Mouse (Mus musculus): Measurements from ENCODE around the gene Mctp2. TPM values are rescaled to one million over a fixed set of nuclear protein-coding genes. Genes with fewer than 3 reads are reported as not detected.

Gene Mctp2
- polyA plus RNA-seq, 1 experiment from 2014 or later, result 1.4 TPM

DNA sequence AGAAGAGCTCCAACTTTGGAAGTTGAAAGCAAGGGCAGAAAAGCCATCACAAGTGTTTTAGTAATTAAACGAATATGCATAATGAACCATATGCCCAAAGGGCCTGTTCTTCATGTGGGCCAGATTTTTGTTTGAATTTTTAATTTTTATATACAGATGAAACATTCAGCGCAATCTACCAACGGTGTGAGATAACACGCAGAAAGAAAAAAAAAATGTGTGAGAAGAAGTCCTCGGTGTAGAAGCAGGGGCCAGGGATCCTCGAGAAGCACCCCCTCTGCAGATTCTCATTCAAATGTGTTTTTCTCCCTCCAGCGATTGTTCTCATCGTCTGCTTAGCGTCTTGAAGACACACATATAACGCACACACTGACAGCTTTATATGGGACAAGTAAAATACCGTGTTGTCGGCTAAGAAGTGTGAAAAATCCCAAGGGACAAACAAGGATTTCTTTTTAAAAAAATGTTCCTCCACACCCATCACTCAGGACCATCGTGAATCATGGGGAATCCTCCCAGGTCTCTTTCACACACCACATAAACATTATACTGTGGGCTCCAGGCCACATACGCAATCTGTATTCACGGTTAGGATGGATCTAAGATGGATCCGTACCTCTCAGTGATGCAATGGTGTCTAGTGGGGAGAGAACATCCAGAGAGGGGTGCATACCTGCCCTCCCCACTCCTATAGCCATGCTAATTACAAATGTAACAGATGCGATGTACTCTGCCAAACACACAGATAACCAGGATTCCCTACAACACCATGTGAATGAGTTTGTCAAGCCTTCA, 160.5 kb downstream of the Mctp2 start:
- no peaks in the 10 kb centered on the region for H3K27me3 ChIP-seq (replicated peaks; ENCODE audit: control insufficient read depth, insufficient read depth, low read length)
- no peaks in the 10 kb centered on the region for H3K4me1 ChIP-seq (ENCODE audit: control insufficient read depth, insufficient read depth, low read length)
- no peak for DNase-seq (ENCODE audit: low spot score)
- ATAC-seq (ENCODE audit: low read depth), result no peak
- H3K36me3 ChIP-seq (ENCODE audit: control insufficient read depth, insufficient read depth, low read length), result no peaks in the 10 kb centered on the region
- H3K9me3 ChIP-seq (ENCODE audit: control insufficient read depth, low read length), result no peaks in the 10 kb centered on the region
- WGBS, result 73% methylated on average over 17 of the region's 17 CpGs
- H3K27ac ChIP-seq (replicated peaks; ENCODE audit: low read depth, low read length), result no peak overlapping the region
- H3K9ac ChIP-seq (ENCODE audit: low read depth, low read length), result no peak overlapping the region
- H3K4me3 ChIP-seq (ENCODE audit: low read depth, low read length), result no peak overlapping the region
- H3K4me2 ChIP-seq (ENCODE audit: low read depth, low read length), result no peak overlapping the region

DNA sequence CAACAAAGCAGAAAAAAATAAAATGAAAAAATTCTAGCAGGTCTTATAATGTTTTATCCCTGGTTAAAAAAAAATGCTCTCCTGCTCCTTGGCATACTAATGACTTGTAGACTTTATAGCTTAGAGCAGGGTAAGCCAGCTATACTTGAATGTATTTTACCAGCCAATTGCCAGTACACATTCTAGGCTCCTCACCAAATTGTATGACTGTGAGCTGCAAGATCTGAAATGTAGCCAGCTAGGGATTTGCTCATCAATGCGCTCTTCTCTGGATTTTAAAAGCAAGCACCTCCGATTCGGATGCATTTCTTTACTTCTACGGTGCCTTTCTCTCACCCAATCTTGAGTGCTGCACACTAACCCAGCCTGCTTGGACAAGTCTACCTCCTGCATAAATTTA, 167.7 kb downstream of the Mctp2 start:
- no peak overlapping the region for H3K9ac ChIP-seq (ENCODE audit: low read depth, low read length)
- H3K4me2 ChIP-seq (ENCODE audit: low read depth, low read length), result no peak overlapping the region
- no peaks in the 10 kb centered on the region for H3K36me3 ChIP-seq (ENCODE audit: control insufficient read depth, insufficient read depth, low read length)
- no peaks in the 10 kb centered on the region for H3K9me3 ChIP-seq (ENCODE audit: control insufficient read depth, low read length)
- no peak overlapping the region for H3K27ac ChIP-seq (replicated peaks; ENCODE audit: low read depth, low read length)
- WGBS, result 93% methylated on average over 4 of the region's 4 CpGs
- H3K4me3 ChIP-seq (ENCODE audit: low read depth, low read length), result no peak overlapping the region
- ATAC-seq (ENCODE audit: low read depth), result no peak
- H3K27me3 ChIP-seq (replicated peaks; ENCODE audit: control insufficient read depth, insufficient read depth, low read length), result no peaks in the 10 kb centered on the region
- DNase-seq (ENCODE audit: low spot score), result no peak
- H3K4me1 ChIP-seq (ENCODE audit: control insufficient read depth, insufficient read depth, low read length), result no peaks in the 10 kb centered on the region

DNA sequence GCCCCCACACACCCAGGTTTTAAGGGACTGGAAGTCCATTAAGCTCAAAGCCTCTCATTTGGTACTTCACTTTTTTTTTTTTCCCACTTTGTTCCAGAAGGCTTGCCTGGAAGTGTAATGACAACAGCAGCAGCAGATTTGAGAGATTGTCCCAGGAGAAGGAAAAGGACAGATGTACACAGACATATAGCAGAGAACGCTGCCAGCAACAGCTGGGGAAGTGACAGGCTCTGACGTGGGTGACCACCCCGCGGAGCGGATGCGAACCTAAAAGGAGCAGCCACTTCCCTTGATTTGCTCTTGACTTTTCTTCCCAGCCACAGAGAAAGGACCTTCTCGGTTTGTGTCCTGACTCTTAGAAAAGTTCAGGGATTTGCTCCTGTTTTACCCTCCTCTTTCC, 185.4 kb downstream of the Mctp2 start:
- ATAC-seq (ENCODE audit: low read depth), result no peak

DNA sequence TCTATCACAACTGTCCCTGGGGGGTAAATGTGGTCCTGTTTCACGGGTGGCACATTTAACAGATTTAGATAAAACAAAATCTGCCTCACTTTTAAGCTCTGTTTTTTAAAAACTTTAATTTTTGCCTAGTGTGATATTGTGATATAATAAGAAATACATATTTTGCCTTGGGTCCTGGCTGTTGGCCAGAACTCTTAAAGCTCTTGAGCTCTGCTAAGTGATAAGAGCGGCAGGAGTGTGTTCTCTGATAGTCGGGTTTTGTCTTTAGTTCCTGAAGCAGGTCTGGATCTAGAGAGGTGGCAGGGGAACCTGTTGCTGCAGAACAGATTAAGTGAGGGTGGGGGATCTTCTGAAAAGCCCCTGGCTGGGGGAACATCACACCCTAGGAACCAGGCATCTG, 186.7 kb downstream of the Mctp2 start:
- WGBS, result 73% methylated on average over 3 of the region's 3 CpGs

More for the DNA sequence above, 185.4 kb downstream of the Mctp2 start:
- DNase-seq (ENCODE audit: low spot score), result peak; percentile 34
- no peak overlapping the region for H3K4me3 ChIP-seq (ENCODE audit: low read depth, low read length)
- H3K36me3 ChIP-seq (ENCODE audit: control insufficient read depth, insufficient read depth, low read length), result no peaks in the 10 kb centered on the region
- no peak overlapping the region for H3K27ac ChIP-seq (replicated peaks; ENCODE audit: low read depth, low read length)
- no peaks in the 10 kb centered on the region for H3K9me3 ChIP-seq (ENCODE audit: control insufficient read depth, low read length)
- no peak overlapping the region for H3K9ac ChIP-seq (ENCODE audit: low read depth, low read length)
- H3K4me1 ChIP-seq (ENCODE audit: control insufficient read depth, insufficient read depth, low read length), result no peaks in the 10 kb centered on the region
- WGBS, result 54% methylated on average over 7 of the region's 7 CpGs
- H3K27me3 ChIP-seq (replicated peaks; ENCODE audit: control insufficient read depth, insufficient read depth, low read length), result no peaks in the 10 kb centered on the region
- H3K4me2 ChIP-seq (ENCODE audit: low read depth, low read length), result no peak overlapping the region

DNA sequence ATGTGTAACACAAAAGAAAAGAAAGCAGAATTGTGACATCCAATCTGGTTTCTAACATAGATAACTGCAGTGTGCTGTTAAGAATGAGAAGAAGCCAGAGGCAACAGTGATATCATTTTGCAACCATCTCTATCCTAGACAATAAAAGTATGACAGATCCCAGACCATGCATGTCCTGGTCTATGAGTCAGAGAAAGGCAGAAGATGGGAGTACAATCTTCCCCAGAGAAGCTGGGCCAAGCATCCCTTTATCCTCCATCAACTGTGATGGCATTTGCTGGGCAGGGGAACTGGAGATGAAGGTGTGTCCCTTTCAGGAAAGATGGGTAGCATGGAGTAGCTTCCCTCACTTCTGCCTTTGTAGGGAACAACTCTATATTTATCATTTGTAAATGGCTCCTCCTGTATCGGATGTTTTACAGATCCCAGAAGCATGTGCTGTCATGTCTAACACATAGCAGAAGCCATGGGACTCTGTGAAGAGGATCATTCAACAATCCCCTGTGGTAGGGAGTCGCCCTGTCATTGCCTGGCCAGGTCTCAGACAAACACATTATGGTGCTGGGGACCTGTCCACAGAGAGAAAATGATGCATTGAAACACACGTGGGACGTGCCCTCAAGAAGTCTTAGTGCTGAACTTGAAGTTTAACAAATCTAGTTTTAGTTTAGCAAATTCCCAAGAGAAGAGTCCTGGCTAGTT, 188.9 kb downstream of the Mctp2 start:
- DNase-seq (ENCODE audit: low spot score), result peak; percentile 13
- H3K9me3 ChIP-seq (ENCODE audit: control insufficient read depth, low read length), result no peaks in the 10 kb centered on the region
- H3K9ac ChIP-seq (ENCODE audit: low read depth, low read length), result no peak overlapping the region
- ATAC-seq (ENCODE audit: low read depth), result no peak
- H3K27ac ChIP-seq (replicated peaks; ENCODE audit: low read depth, low read length), result no peak overlapping the region
- no peak overlapping the region for H3K4me2 ChIP-seq (ENCODE audit: low read depth, low read length)
- WGBS, result 60% methylated on average over 4 of the region's 4 CpGs
- no peaks in the 10 kb centered on the region for H3K4me1 ChIP-seq (ENCODE audit: control insufficient read depth, insufficient read depth, low read length)
- no peaks in the 10 kb centered on the region for H3K36me3 ChIP-seq (ENCODE audit: control insufficient read depth, insufficient read depth, low read length)
- no peaks in the 10 kb centered on the region for H3K27me3 ChIP-seq (replicated peaks; ENCODE audit: control insufficient read depth, insufficient read depth, low read length)
- no peak overlapping the region for H3K4me3 ChIP-seq (ENCODE audit: low read depth, low read length)

More for the DNA sequence above, 186.7 kb downstream of the Mctp2 start:
- no peaks in the 10 kb centered on the region for H3K36me3 ChIP-seq (ENCODE audit: control insufficient read depth, insufficient read depth, low read length)
- no peaks in the 10 kb centered on the region for H3K9me3 ChIP-seq (ENCODE audit: control insufficient read depth, low read length)
- DNase-seq (ENCODE audit: low spot score) (no peak), ATAC-seq (ENCODE audit: low read depth) (no peak)
- no peak overlapping the region for H3K4me3 ChIP-seq (ENCODE audit: low read depth, low read length)
- H3K4me2 ChIP-seq (ENCODE audit: low read depth, low read length), result no peak overlapping the region
- no peak overlapping the region for H3K27ac ChIP-seq (replicated peaks; ENCODE audit: low read depth, low read length)
- no peaks in the 10 kb centered on the region for H3K27me3 ChIP-seq (replicated peaks; ENCODE audit: control insufficient read depth, insufficient read depth, low read length)
- no peak overlapping the region for H3K9ac ChIP-seq (ENCODE audit: low read depth, low read length)
- H3K4me1 ChIP-seq (ENCODE audit: control insufficient read depth, insufficient read depth, low read length), result no peaks in the 10 kb centered on the region

DNA sequence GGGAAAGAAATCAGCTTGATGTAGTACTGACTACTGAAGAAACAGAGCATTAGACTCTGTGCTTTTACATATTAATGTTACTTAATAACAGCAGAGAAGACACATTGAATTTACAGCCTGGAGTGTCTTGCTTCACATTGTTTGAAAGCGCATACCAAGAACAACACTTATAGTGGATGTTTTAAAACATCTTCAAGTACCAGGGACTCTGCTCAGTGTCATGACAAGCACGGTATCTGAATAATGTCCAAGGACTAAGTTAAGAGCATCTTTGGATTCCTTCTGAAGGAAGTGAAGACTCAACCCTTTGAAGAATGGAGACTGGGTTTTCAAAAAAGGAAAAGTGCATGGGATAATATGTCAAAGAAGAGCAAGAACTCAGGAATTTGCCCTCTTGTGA, 191.3 kb downstream of the Mctp2 start:
- no peaks in the 10 kb centered on the region for H3K4me1 ChIP-seq (ENCODE audit: control insufficient read depth, insufficient read depth, low read length)
- DNase-seq (ENCODE audit: low spot score), result no peak

DNA sequence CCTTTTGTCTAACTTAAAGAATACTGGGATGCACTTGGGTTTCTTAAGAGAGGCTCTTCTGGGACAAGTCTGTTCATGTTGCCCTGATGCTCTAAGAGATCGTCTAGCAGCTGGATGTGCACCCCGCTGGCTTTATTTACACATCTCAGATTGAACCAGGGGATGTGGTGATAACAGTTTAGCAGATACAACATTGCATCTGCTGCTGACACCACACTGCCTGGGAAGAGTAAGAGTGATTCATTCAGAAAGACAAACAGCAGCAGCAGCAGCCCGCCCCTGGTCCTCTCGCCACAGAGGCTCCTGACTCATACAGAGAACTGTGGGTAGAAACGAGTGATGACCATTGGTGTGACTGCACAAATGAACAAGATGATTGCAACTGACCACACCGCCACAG, 195.8 kb downstream of the Mctp2 start:
- WGBS, result 64% methylated on average over 6 of the region's 6 CpGs
- H3K4me2 ChIP-seq (ENCODE audit: low read depth, low read length), result no peak overlapping the region
- H3K4me3 ChIP-seq (ENCODE audit: low read depth, low read length), result no peak overlapping the region
- H3K9ac ChIP-seq (ENCODE audit: low read depth, low read length), result no peak overlapping the region
- DNase-seq (ENCODE audit: low spot score), result no peak
- no peak overlapping the region for H3K27ac ChIP-seq (replicated peaks; ENCODE audit: low read depth, low read length)
- no peaks in the 10 kb centered on the region for H3K9me3 ChIP-seq (ENCODE audit: control insufficient read depth, low read length)
- H3K27me3 ChIP-seq (replicated peaks; ENCODE audit: control insufficient read depth, insufficient read depth, low read length), result no peaks in the 10 kb centered on the region
- H3K4me1 ChIP-seq (ENCODE audit: control insufficient read depth, insufficient read depth, low read length), result no peaks in the 10 kb centered on the region
- no peaks in the 10 kb centered on the region for H3K36me3 ChIP-seq (ENCODE audit: control insufficient read depth, insufficient read depth, low read length)
- ATAC-seq (ENCODE audit: low read depth), result no peak

More for the DNA sequence above, 191.3 kb downstream of the Mctp2 start:
- no peak overlapping the region for H3K4me3 ChIP-seq (ENCODE audit: low read depth, low read length)
- no peak overlapping the region for H3K9ac ChIP-seq (ENCODE audit: low read depth, low read length)
- no peak for ATAC-seq (ENCODE audit: low read depth)
- no peak overlapping the region for H3K27ac ChIP-seq (replicated peaks; ENCODE audit: low read depth, low read length)
- H3K4me2 ChIP-seq (ENCODE audit: low read depth, low read length), result no peak overlapping the region
- WGBS, result 94% methylated on average over 2 of the region's 2 CpGs
- no peaks in the 10 kb centered on the region for H3K27me3 ChIP-seq (replicated peaks; ENCODE audit: control insufficient read depth, insufficient read depth, low read length)
- H3K9me3 ChIP-seq (ENCODE audit: control insufficient read depth, low read length), result no peaks in the 10 kb centered on the region
- H3K36me3 ChIP-seq (ENCODE audit: control insufficient read depth, insufficient read depth, low read length), result no peaks in the 10 kb centered on the region

DNA sequence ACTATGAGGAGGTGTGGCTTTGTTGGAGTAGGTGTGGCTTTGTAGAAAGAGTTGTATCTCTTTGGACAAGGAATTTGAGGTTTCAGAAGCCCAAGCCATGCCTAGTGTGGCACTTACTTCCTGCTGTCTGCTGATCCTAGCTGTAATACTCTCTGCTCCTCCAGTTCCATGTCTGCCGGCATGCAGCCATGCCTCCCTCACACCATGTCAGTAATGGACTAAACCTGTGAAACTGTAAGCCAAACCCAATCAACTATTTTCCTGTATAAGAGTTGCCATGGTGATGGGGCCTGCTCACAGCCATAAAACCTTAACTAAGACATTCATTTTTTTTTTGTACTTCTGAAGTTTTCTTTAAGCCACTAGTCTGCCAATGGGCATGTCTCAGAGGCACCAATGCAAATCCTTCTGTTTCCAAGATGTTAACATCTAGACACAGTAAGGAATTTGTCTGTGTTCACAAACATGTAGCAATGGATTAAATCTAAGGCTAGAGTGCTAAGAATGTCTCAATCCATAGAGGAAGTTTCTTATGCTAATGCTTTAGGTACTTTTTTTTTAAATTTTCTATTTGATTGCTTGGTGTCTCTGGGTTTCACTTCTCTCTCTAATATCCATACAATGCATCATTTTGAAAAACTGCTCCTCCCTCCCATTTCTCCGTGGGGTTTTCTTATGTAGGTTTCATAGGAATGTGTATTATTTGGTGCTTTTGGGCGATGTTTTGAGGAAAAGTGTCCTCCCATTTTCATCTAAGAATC, 197.6 kb downstream of the Mctp2 start:
- DNase-seq (ENCODE audit: low spot score) (no peak), ATAC-seq (ENCODE audit: low read depth) (no peak)
- H3K9me3 ChIP-seq (ENCODE audit: control insufficient read depth, low read length), result no peaks in the 10 kb centered on the region
- H3K9ac ChIP-seq (ENCODE audit: low read depth, low read length), result no peak overlapping the region
- no peak overlapping the region for H3K4me3 ChIP-seq (ENCODE audit: low read depth, low read length)
- H3K27ac ChIP-seq (replicated peaks; ENCODE audit: low read depth, low read length), result no peak overlapping the region
- H3K4me1 ChIP-seq (ENCODE audit: control insufficient read depth, insufficient read depth, low read length), result no peaks in the 10 kb centered on the region
- no peaks in the 10 kb centered on the region for H3K36me3 ChIP-seq (ENCODE audit: control insufficient read depth, insufficient read depth, low read length)
- H3K27me3 ChIP-seq (replicated peaks; ENCODE audit: control insufficient read depth, insufficient read depth, low read length), result no peaks in the 10 kb centered on the region
- no peak overlapping the region for H3K4me2 ChIP-seq (ENCODE audit: low read depth, low read length)
- 77% methylated on average over 3 of the region's 3 CpGs for WGBS
